Mouse (Mus musculus) G1E-ER4 (cell line): Measurements from ENCODE around the gene Top2a. TPM values are rescaled to one million over a fixed set of nuclear protein-coding genes. Genes with fewer than 3 reads are reported as not detected.

ENCODE experiments used
- GATA1 ChIP-seq: IDR thresholded peaks from one replicate; pipeline ENCODE4 v1.8.0; 2012; ENCODE audit warnings: low read length, inconsistent platforms
- polyA plus RNA-seq: library from polyadenylated mRNA; stranded (reverse); fragments of >175 nt; gene quantifications from 2 replicates; pipeline ENCODE4 v1.2.3, GENCODE M21; 2012

Top2a gene
- polyA plus RNA-seq, 1 experiment: 15.1 TPM

- TF ChIP-seq GATA1: no peak
Measured at GRCm38 (mm10) chr11:99044306-99044705, 20.3 kb upstream of the Top2a start.

- TF ChIP-seq GATA1: no peak
Measured at GRCm38 (mm10) chr11:99043632-99044031, 19.6 kb upstream of the Top2a start.

GRCm38 (mm10) chr11:99042834-99043431 lies 18.9 kb upstream of the Top2a start:
- TF ChIP-seq GATA1: no peak

- TF ChIP-seq GATA1: no peak
Measured at GRCm38 (mm10) chr11:99041841-99042780, 18.1 kb upstream of the Top2a start.

- TF ChIP-seq GATA1: no peak
Measured at GRCm38 (mm10) chr11:99041051-99041729, 17.2 kb upstream of the Top2a start, which contains the start of gene Igfbp4. Gene Igfbp4, plus strand, starts transcription at chr11:99041244.

GRCm38 (mm10) chr11:99040346-99040974 lies 16.5 kb upstream of the Top2a start:
- no peak for TF ChIP-seq GATA1

- TF ChIP-seq GATA1: no peak
Measured at GRCm38 (mm10) chr11:99039782-99040181, 15.8 kb upstream of the Top2a start.

GRCm38 (mm10) chr11:99036254-99036653 lies 12.3 kb upstream of the Top2a start:
- TF ChIP-seq GATA1: no peak

- TF ChIP-seq GATA1: no peak
Measured at GRCm38 (mm10) chr11:99035350-99035749, 11.4 kb upstream of the Top2a start.

GRCm38 (mm10) chr11:99026899-99027440 lies 3.0 kb upstream of the Top2a start:
- TF ChIP-seq GATA1: no peak

- TF ChIP-seq GATA1: no peak
Measured at GRCm38 (mm10) chr11:99025878-99026277, 1.9 kb upstream of the Top2a start.

- TF ChIP-seq GATA1: no peak
Measured at GRCm38 (mm10) chr11:99024468-99025134, 612 bp upstream of the Top2a start.

GRCm38 (mm10) chr11:99023094-99023493 lies 895 bp downstream of the Top2a start:
- TF ChIP-seq GATA1: no peak

- no peak for TF ChIP-seq GATA1
Measured at GRCm38 (mm10) chr11:99022384-99022933, 1.5 kb downstream of the Top2a start.
